Mouse (Mus musculus) CH12.LX (cell line): Measurements from ENCODE around the gene Micall2.

Experiments
- ETS1 ChIP-seq: conservative IDR thresholded peaks from 2 replicates; pipeline ENCODE4 v1.6.1; 2012; ENCODE audit warnings: low read depth, mild to moderate bottlenecking, inconsistent platforms, low read length, improper control_type of control experiment, moderate library complexity
- JUND ChIP-seq: conservative IDR thresholded peaks from 2 replicates; pipeline ENCODE4 v1.6.1; 2011; ENCODE audit warnings: low read depth, low read length, improper control_type of control experiment
- POLR2A ChIP-seq: IDR thresholded peaks from 2 replicates; pipeline ENCODE4 v1.6.1; 2011; ENCODE audit warnings: low read depth, mild to moderate bottlenecking, improper control_type of control experiment, low read length
- POLR2AphosphoS2 ChIP-seq: IDR thresholded peaks from 2 replicates; pipeline ENCODE4 v1.6.1; 2011; ENCODE audit warnings: low read depth, low read length, improper control_type of control experiment
- SIN3A ChIP-seq: IDR thresholded peaks from 2 replicates; pipeline ENCODE4 v1.6.1; 2012; ENCODE audit warnings: low read length, improper control_type of control experiment, inconsistent platforms
- TCF12 ChIP-seq: IDR thresholded peaks from 2 replicates; pipeline ENCODE4 v1.6.1; 2014; ENCODE audit warnings: low read depth, mild to moderate bottlenecking, inconsistent platforms, low read length, improper control_type of control experiment
- UBTF ChIP-seq: IDR thresholded peaks from 2 replicates; pipeline ENCODE4 v1.6.1; 2012; ENCODE audit warnings: low read depth, mild to moderate bottlenecking, inconsistent platforms, low read length, improper control_type of control experiment, moderate library complexity

DNA sequence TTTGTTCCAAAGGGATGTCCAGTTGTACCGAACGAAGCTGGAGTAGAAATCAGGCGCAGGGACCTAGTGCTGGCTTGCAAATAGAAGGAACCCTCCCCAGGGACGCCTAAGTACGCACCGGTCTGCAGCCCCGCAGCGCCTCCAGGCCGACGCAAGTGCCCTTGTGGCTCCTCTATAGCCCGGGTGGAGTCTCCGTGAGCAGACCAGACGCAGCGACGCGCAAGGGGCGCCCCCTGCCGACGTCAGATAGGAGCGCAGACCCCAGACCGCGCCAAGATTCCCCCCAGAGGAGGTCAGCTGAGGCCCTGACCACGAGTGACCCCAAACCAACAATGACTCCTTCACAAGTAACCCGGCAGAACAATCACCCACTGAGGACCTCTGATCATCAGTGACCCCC lies 67.6 kb downstream of the Micall2 start:
- no peak for TF ChIP-seq JUND
- TF ChIP-seq POLR2A = no peak
- TF ChIP-seq TCF12 = no peak
- no peak for TF ChIP-seq UBTF
- no peak for TF ChIP-seq SIN3A
- no peak for TF ChIP-seq ETS1
- no peak for TF ChIP-seq POLR2AphosphoS2
